Mouse (Mus musculus) thymus, adult 2 months (tissue): Measurements from ENCODE around the gene Scamp2.

Experiments
- CTCF ChIP-seq: fragments of 200-500 bp; IDR thresholded peaks from 2 replicates; pipeline ENCODE4 v1.5.1; 2012; ENCODE audit warnings: mild to moderate bottlenecking, control low read depth, low read length, moderate library complexity, borderline replicate concordance; ENCODE audit not compliant: control insufficient read depth, poor library complexity, insufficient read depth; ENCODE audit errors: extremely low read depth
- POLR2A ChIP-seq: fragments of 200-500 bp; IDR thresholded peaks from 2 replicates; pipeline ENCODE4 v1.6.1; 2012; ENCODE audit warnings: mild to moderate bottlenecking, low read length, control low read depth, moderate library complexity; ENCODE audit not compliant: control insufficient read depth, poor library complexity, insufficient read depth; ENCODE audit errors: extremely low read depth

- no peak for TF ChIP-seq POLR2A
- no peak for TF ChIP-seq CTCF
These were observed 38.3 kb downstream of the Scamp2 start for GRCm38 (mm10) chr9:57598851-57599563.
